Comparison of ENCODE assay signal across 8 mouse cellular contexts in the genomic region with DNA sequence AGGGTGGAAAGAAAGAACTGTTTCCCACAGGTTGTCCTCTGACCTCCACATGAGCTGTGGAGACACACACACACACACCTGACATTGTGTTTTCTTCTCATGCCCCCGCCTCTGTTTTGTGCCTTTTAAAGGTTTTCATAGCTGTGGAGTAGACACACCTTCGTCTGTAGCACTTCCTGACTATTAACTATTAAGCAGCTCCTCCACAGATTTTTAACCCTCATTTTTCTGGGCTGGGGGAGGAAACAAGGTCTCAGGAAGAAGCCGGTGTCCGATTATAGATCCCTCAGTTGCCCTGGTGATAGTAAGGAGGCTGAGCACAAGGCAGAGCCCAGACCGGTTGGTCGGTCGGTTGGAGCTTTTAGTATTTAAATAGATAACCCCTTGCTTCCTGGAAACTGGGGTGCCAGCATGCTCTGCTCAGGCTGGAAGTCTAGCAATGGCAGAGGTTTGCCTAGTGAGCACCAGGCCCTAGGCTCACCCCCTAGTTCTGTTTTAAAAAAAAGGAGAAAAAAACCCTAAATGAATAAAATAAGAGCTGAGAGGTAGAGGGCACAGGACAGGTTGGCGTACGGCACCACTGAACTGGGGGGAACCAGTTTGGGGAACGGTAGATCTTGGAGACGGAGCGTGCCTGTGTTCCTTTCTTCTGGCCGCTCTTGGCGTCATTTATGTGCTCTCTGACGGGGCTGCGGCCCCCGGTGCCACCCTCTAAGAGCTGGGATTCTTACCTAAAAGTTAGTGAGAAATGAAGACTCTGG. TPM values are rescaled to one million over a fixed set of nuclear protein-coding genes. Genes with fewer than 3 reads are reported as not detected.
DNase-seq lines count a peak whose midpoint lies in the region; ATAC-seq and TF ChIP-seq lines count a peak whose summit lies in the region.

No protein-coding gene starts in this region.

- no peaks in the 10 kb centered on the region for H3K27me3 ChIP-seq in kidney, adult 2 months (replicated peaks; ENCODE audit: control insufficient read depth, insufficient read depth, low read length)
- H3K27me3 ChIP-seq in forebrain, embryonic 12.5 days = no peaks in the 10 kb centered on the region
- H3K27me3 ChIP-seq in liver, embryonic 11.5 days (replicated peaks; ENCODE audit: control insufficient read depth, insufficient read depth, low read length) = no peaks in the 10 kb centered on the region
- H3K27me3 ChIP-seq in stomach, embryonic 15.5 days (replicated peaks) = no peaks in the 10 kb centered on the region

- WGBS in kidney, adult 2 months = 1% methylated on average over 17 of the region's 17 CpGs
- 4% methylated on average over 17 of the region's 17 CpGs for WGBS in forebrain, embryonic 12.5 days
- 2% methylated on average over 17 of the region's 17 CpGs for WGBS in liver, embryonic 11.5 days
- 2% methylated on average over 17 of the region's 17 CpGs for WGBS in stomach, embryonic 15.5 days

- TF ChIP-seq CTCF in kidney, adult 2 months (conservative IDR thresholded peaks at IDR 0.05; ENCODE audit: insufficient read depth, insufficient read length, low read depth, low read length) = no peak

- peak overlapping the region; percentile 71 for H3K4me3 ChIP-seq in kidney, adult 2 months (ENCODE audit: insufficient read depth, low read depth, low read length)
- H3K4me3 ChIP-seq in forebrain, embryonic 12.5 days (replicated peaks) = peak overlapping the region; percentile 73
- peak overlapping the region; percentile 66 for H3K4me3 ChIP-seq in liver, embryonic 11.5 days (ENCODE audit: low read depth, low read length)
- H3K4me3 ChIP-seq in stomach, embryonic 15.5 days (replicated peaks) = peak overlapping the region; percentile 58

- H3K4me1 ChIP-seq in kidney, adult 2 months (ENCODE audit: control insufficient read depth, insufficient read depth, low read length) = peaks cover 31% of the 10 kb centered on the region
- peaks cover 40% of the 10 kb centered on the region for H3K4me1 ChIP-seq in forebrain, embryonic 12.5 days
- H3K4me1 ChIP-seq in liver, embryonic 11.5 days (replicated peaks; ENCODE audit: control insufficient read depth, insufficient read depth, low read length) = peaks cover 40% of the 10 kb centered on the region
- peaks cover 29% of the 10 kb centered on the region for H3K4me1 ChIP-seq in stomach, embryonic 15.5 days

- TF ChIP-seq POLR2A in kidney, adult 2 months (IDR thresholded peaks at IDR 0.05; ENCODE audit: low read depth, low read length) = no peak

- peak; percentile 49 for ATAC-seq in forebrain, embryonic 12.5 days (ENCODE audit: low FRiP score)
- ATAC-seq in liver, embryonic 11.5 days (replicated peaks; ENCODE audit: low FRiP score) = peak; percentile 84
- peak; percentile 47 for ATAC-seq in stomach, embryonic 15.5 days (ENCODE audit: insufficient read depth, low FRiP score, low read depth)

- H3K9ac ChIP-seq in forebrain, embryonic 12.5 days = peak overlapping the region; percentile 77
- peak overlapping the region; percentile 76 for H3K9ac ChIP-seq in liver, embryonic 11.5 days (ENCODE audit: low read depth, low read length)
- H3K9ac ChIP-seq in stomach, embryonic 15.5 days = peak overlapping the region; percentile 42

- H3K9me3 ChIP-seq in forebrain, embryonic 12.5 days = no peaks in the 10 kb centered on the region
- H3K9me3 ChIP-seq in liver, embryonic 11.5 days (ENCODE audit: control insufficient read depth, low read length) = no peaks in the 10 kb centered on the region
- H3K9me3 ChIP-seq in stomach, embryonic 15.5 days = no peaks in the 10 kb centered on the region

- H3K27ac ChIP-seq in kidney, adult 2 months (ENCODE audit: insufficient read depth, low read depth, low read length) = peak overlapping the region; percentile 95
- peak overlapping the region; percentile 98 for H3K27ac ChIP-seq in forebrain, embryonic 12.5 days
- H3K27ac ChIP-seq in liver, embryonic 11.5 days (ENCODE audit: low read depth, low read length) = peak overlapping the region; percentile 98
- H3K27ac ChIP-seq in stomach, embryonic 15.5 days = peak overlapping the region; percentile 98

- DNase-seq in kidney, adult 2 months = no peak
- no peak for DNase-seq in kidney, adult 11 months
- DNase-seq in MEL-GATA-1-ER (ENCODE audit: extremely low read depth, low read depth) = peak; percentile 66
- peak; percentile 69 for DNase-seq in liver, embryonic 11.5 days (ENCODE audit: low spot score)
- no peak for DNase-seq in layer of hippocampus, postnatal 36 days
- DNase-seq in right cerebral cortex, postnatal 10 days (ENCODE audit: low spot score in 2 of 2) = no peak

- H3K36me3 ChIP-seq in kidney, adult 2 months (ENCODE audit: control insufficient read depth, insufficient read depth, low read length) = no peaks in the 10 kb centered on the region
- H3K36me3 ChIP-seq in forebrain, embryonic 12.5 days (replicated peaks) = peaks cover 7% of the 10 kb centered on the region; the same call in 1 of the 2 replicates
- peaks cover 3% of the 10 kb centered on the region; the same call in 1 of the 2 replicates for H3K36me3 ChIP-seq in liver, embryonic 11.5 days (ENCODE audit: control insufficient read depth, insufficient read depth, low read length)
- no peaks in the 10 kb centered on the region for H3K36me3 ChIP-seq in stomach, embryonic 15.5 days

- peak overlapping the region; percentile 91 for H3K4me2 ChIP-seq in forebrain, embryonic 12.5 days
- peak overlapping the region; percentile 91 for H3K4me2 ChIP-seq in liver, embryonic 11.5 days
- peak overlapping the region; percentile 76 for H3K4me2 ChIP-seq in stomach, embryonic 15.5 days

RNA-seq across cellular contexts. Expression of gene Ppp2r5c, which starts 38.1 kb away (rescaled TPM):
- polyA plus RNA-seq in kidney, adult 2 months (2012; rRNA removed) = 29.9 and 41.3 TPM in 2 replicates
- 152 and 157 TPM in 2 replicates for polyA plus RNA-seq in forebrain, embryonic 12.5 days (2016; fragmentation: Nextera tagmentation; extraction: Ambion mirVana)
- polyA plus RNA-seq in liver, embryonic 11.5 days (2014; fragmentation: Nextera tagmentation; extraction: Ambion mirVana) = 138 and 151 TPM in 2 replicates
- 145 and 154 TPM in 2 replicates for polyA plus RNA-seq in stomach, embryonic 15.5 days (2015; fragmentation: Nextera tagmentation; extraction: Ambion mirVana)
- total RNA-seq in layer of hippocampus, postnatal 36 days (2021) = 100 to 1,000 TPM; 228 to 249 TPM

Comparison
In these comparisons a context has a peak if more than half of its experiments do, and no peak if none do; other contexts are left out.
1. DNase-seq: peak in MEL-GATA-1-ER (single experiment) and liver, embryonic 11.5 days (single experiment); none in kidney, adult 2 months (single experiment), kidney, adult 11 months (single experiment), layer of hippocampus, postnatal 36 days (0 of 2) and right cerebral cortex, postnatal 10 days (0 of 2).
2. Peak in every context shown above with its lines, with median percentiles within 50 percentile points of each other: H3K27ac ChIP-seq, H3K4me3 ChIP-seq, ATAC-seq, H3K4me2 ChIP-seq and H3K9ac ChIP-seq.